Mouse (Mus musculus) heart, postnatal 14 days (tissue): ENCODE measurements around the gene Donson. TPM values are rescaled to one million over a fixed set of nuclear protein-coding genes. Genes with fewer than 3 reads are reported as not detected.
A peak's percentile ranks its signal among the peaks of the same experiment; 100 is the strongest.
"Not testable (repeated sequence)": the region's sequence is repeated elsewhere in the genome, so short reads cannot be mapped to it uniquely, and the experiment has no call there.

ENCODE experiments used
- DNase-seq, 2 experiments: peaks; one replicate each; pipeline ENCODE4 v3.0.0; 2021 to 2022
- intact Hi-C: fragments of 180-260 bp; cut with DNase I; formaldehyde crosslinking; loops from one replicate; pipeline ENCODE4 v1.15.1; 2025
- total RNA-seq, 2 experiments: library from RNA; stranded (reverse); gene quantifications; 2 replicates each; pipeline ENCODE4 v1.2.3; 2021

Gene Donson
- total RNA-seq, 2 experiments from 2014 or later = 3.3 to 6.4 TPM

- DNase-seq = peak; percentile 93 to 94
- intact Hi-C loops = loop anchor here (10.0 kb wide), 1 partner anchor 273 kb away; the partner anchor contains the start of gene Ifnar2
Measured at GRCm38 (mm10) chr16:91647461-91648219, 40.9 kb downstream of the Donson start, which contains the start of gene Son. Son (plus strand) TSS chr16:91647506.

GRCm38 (mm10) chr16:91646681-91647419 lies 41.7 kb downstream of the Donson start, which contains the start of gene Gart:
Gart (minus strand) TSS chr16:91646952.
- peak; percentile 96 to 97 for DNase-seq
- intact Hi-C loops = loop anchor here (10.0 kb wide), 1 partner anchor 272 kb away; the partner anchor contains the start of gene Ifnar2

DNA sequence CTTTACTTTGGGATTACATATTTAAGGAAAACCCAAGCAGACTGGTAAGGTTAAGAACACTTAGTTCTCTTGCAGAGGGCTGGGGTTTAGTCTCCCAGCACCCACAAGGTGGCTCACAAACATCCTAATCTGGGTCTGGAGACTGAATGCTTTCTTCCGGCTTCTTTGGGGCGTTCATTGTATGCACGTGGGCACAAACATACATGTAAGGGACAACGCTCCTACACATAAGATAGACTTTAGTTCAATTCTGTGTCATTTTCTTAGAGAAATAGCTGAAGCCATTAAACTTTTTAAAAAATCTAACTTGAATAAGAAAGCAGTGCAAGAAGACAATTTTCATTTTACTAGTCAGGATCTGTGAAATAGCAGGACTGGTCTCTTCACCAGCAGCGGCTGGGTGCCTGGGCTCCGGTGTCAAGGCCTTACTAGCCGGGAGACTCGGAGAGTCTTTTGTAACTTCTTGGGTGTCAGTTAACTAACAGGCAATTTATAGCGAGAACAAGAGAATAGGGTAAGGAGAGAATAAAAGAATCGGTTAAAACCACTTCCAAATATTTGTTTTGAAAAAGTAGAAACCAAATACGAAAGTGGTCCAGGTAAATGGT lies 42.5 kb downstream of the Donson start:
- intact Hi-C loops = loop anchor here (10.0 kb wide), 1 partner anchor 271 kb away; the partner anchor contains the start of gene Ifnar2
- DNase-seq = no peak

DNA sequence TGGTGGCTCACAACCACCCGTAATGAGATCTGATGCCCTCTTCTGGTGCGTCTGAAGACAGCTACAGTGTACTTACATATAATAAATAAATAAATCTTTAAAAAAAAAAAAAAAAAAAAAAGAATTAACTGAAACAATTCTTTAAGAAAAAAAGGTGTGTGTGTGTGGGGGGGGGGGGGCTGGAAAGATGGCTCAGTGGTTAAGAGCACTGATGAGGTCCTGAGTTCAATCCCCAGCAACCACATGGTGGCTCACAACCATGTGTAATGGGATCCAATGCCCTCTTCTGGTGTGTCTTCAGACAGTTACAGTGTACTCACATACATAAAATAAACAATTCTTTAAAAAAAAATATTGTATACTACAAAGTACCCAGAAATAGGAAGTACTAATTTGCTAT lies 43.1 kb downstream of the Donson start:
- intact Hi-C loops = loop anchor here (10.0 kb wide), 1 partner anchor 271 kb away; the partner anchor contains the start of gene Ifnar2
- DNase-seq = not testable (repeated sequence)

DNA sequence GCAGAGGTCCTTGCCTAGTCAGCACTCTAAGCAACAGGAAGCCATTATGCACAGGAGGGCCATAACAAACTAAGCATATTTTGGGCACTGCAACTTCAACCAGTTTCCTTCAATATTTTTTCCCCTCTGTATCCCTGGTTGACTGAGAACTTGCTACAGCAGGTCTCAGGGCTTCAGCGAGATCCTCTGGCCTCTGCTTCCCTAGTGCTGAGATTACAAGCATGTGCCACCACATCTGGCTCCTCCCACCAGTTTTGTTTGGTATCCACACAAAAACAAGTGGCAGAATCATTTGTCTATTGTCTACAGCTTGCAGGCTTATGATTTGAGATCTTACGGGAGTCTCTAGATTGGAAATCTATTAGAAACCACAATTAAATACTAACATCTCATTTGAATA lies 43.7 kb downstream of the Donson start:
- DNase-seq = no peak
- intact Hi-C loops = loop anchor here (10.0 kb wide), 1 partner anchor 270 kb away; the partner anchor contains the start of gene Ifnar2

GRCm38 (mm10) chr16:91640171-91640570 lies 48.4 kb downstream of the Donson start:
- no peak for DNase-seq
- intact Hi-C loops = loop anchor here (10.0 kb wide), 1 partner anchor 265 kb away; the partner anchor contains the start of gene Ifnar2

GRCm38 (mm10) chr16:91639636-91640035 lies 48.9 kb downstream of the Donson start:
- intact Hi-C loops = loop anchor here (10.0 kb wide), 1 partner anchor 265 kb away; the partner anchor contains the start of gene Ifnar2
- DNase-seq = no peak

- intact Hi-C loops = no loop called here
- DNase-seq = no peak
Measured at GRCm38 (mm10) chr16:91639161-91639560, 49.4 kb downstream of the Donson start.

DNA sequence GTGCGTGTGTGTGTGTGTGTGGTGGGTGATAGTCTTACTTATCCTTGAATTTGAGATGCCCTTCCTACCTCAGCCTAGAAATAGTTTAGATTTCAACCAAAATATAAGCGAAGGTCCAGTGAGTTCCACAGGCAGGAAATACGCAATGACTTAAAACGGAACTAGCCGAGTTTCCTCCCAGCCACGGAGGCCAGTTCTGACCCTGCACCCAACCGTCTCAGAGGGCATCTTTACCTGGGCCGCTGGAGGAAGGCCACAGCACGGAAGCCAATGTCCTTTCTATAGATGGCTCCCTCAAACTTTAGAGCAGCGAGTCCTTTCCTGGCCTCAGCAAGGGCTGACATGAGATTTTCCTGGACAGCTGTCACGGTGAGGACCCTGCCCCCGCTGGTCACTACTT lies 54.9 kb downstream of the Donson start:
- intact Hi-C loops = loop anchor here (5.0 kb wide), 1 partner anchor 121 kb away; no protein-coding TSS in a partner anchor
- no peak for DNase-seq

- DNase-seq = no peak
- intact Hi-C loops = loop anchor here (5.0 kb wide), 1 partner anchor 121 kb away; no protein-coding TSS in a partner anchor
Measured at GRCm38 (mm10) chr16:91632940-91633339, 55.6 kb downstream of the Donson start.

DNA sequence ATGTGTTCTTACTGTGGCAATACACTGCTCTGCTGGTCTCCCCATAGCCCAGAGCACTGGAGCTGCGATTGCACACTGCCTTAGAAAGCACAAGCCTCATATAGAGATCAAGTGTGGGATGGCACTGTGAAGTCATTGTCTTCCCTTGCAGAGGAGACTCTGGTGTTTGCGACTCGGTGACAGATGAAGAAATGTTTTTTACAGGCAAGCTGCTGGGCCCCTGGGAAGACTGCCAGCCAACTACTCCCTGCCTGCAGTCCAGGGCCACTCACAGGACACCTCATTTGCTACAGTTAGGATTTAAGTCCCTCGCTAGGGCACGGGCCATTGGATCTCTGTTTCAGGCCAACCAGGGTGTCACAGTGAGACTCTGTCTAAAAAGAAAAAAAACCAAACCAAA lies 56.1 kb downstream of the Donson start:
- intact Hi-C loops = loop anchor here (5.0 kb wide), 1 partner anchor 120 kb away; no protein-coding TSS in a partner anchor
- DNase-seq = no peak

DNA sequence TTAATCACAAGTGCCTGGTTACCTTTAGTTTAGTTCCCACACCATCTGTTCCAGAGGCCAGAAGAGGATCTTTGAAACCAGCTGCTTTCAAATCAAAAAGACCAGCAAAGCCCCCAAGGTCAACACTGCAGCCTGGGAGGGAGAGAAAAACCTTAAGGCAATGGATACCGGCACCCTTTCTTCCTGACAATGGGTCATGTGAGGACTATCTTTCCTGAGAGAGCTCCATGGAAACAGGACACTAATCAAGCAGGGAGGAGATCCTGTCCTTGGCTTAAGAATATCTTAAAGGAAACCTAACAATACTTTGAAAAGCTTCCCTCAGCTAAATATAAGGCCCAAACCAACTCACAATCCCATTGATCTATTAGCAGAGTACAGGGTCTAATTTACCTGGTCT lies 58.0 kb downstream of the Donson start:
- intact Hi-C loops = loop anchor here (5.0 kb wide), 1 partner anchor 118 kb away; no protein-coding TSS in a partner anchor
- DNase-seq = no peak

DNA sequence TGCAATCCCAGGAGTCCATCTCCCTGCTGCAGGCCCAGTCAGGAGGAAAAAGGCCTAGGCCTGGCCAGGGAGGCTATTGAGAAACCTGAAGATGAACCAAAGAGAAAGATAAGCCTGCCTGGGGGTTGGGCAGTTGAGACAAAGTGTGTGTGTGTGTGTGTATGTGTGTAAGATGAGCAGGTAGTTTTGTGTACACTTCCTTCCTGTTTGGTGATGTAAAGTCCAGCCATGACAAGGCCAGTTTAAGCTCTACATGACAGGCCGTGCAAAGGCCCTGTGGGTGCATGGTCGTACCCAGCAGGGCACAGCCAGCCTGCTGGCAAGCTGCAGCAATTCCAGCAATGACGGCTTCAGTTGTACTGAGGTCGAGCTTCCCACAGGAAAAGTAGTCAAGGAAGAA lies 58.8 kb downstream of the Donson start:
- no peak for DNase-seq
- intact Hi-C loops = loop anchor here (5.0 kb wide), 1 partner anchor 117 kb away; no protein-coding TSS in a partner anchor

DNA sequence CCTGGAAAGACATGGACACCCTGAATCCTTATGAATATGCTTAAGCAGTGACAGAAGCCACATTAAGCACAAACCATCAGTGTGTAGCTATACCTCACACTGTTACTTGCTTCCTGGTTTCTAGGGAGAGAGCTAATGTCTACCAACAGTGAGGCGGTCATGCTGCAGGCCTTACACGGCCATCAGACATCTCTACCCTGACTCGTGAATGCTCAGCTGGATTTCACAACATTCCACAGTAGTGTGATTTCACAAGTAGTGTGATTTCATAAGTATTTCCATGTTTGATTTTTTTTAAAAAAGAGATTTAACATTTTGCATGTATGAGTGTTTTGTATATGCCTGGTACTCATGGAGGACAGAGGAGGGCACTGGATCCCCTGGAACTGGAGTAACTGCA lies 59.9 kb downstream of the Donson start:
- intact Hi-C loops = no loop called here
- DNase-seq = no peak

- intact Hi-C loops = no loop called here
- no peak for DNase-seq
Measured at GRCm38 (mm10) chr16:91627831-91628230, 60.7 kb downstream of the Donson start.

Other genes with a start within 250 kb of the Donson start
- 10 to 100 TPM; 36.6 to 42.0 TPM for gene Ifnar1, start 203.5 kb downstream of the Donson start, total RNA-seq
- 100 to 1,000 TPM; 125 to 142 TPM for gene Ifngr2, start 141.7 kb downstream of the Donson start, total RNA-seq
- gene Tmem50b, start 91.0 kb downstream of the Donson start, total RNA-seq = 10 to 100 TPM; 65.1 to 65.2 TPM
- gene Dnajc28, start 69.7 kb downstream of the Donson start, total RNA-seq = 10 to 100 TPM; 16.0 to 16.7 TPM
- gene Gart, start 41.8 kb downstream of the Donson start, total RNA-seq = 10 to 100 TPM; 52.8 to 56.6 TPM
- gene Son, start 41.3 kb downstream of the Donson start, total RNA-seq = 100 to 1,000 TPM; 175 to 187 TPM
- 10 to 100 TPM; 23.6 to 26.4 TPM for gene Cryzl1, start 40.2 kb upstream of the Donson start, total RNA-seq
- gene Itsn1, start 40.5 kb upstream of the Donson start, total RNA-seq = 10 to 100 TPM; 40.5 to 53.6 TPM